Mouse (Mus musculus): ENCODE measurements around the gene Foxg1.

DNA sequence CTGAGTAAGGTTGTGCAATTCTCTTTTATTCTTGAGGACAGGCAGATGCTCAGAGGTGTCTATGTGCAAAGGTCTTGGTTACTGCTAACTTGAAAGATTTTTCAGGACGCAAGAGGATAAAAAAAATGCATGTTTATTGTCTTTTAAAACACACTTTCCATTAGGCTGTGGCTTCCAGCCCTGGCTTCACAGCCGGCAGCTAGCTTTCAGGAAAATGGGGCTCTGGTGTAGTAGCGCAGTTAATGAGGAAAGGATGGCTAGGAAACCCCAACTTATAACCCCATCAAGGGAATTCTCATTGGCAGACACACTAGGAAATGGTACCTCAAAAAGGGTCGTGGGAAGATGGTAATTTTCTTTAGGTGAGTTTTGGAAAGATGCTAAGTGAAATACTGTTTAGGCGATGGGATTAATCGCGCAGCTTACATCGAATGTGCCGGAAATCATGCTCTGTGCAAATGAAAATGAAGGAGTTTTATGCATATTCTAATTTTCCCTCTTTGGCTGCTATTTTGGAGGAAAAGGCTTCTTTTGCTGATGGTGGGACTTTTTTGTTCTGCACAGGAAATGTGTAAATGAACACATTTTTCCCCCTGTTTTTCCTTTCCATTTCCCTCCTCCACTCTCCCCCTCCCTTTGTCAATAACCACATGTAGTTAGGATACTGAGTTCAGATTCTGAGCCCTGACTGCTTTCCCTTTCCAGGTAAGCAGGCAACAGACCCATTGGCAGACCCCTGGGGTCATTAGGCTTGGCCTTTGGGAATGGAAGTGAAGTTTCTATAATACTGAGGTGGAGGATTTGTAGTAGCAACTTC lies 17.8 kb downstream of the Foxg1 start:
- TF ChIP-seq POLR2A (IDR thresholded peaks at IDR 0.05; ENCODE audit: borderline replicate concordance, insufficient read depth, low read length) (no peak), CTCF (IDR thresholded peaks at IDR 0.05; ENCODE audit: borderline replicate concordance, insufficient read depth, low read depth, low read length) (no peak)
